In genomic region chr13:83820291-83820690, GRCm38 (mm10) we compare ENCODE assay signal across 19 mouse cellular contexts.
DNase-seq lines count a peak whose midpoint lies in the region; ATAC-seq lines count a peak whose summit lies in the region.
"Had no signal": no experiment of that assay in that cellular context is flagged by ENCODE, and none has a peak within 500 bp of the region (broad histone marks: within the 10 kb centered on the region; RNA-seq: fewer than 3 reads in every experiment).

No protein-coding gene starts in this region.

- H3K4me3 ChIP-seq in midbrain, embryonic 14.5 days (replicated peaks; ENCODE audit: low read depth, low read length): no peak overlapping the region
- H3K4me3 ChIP-seq in midbrain, embryonic 10.5 days: no peak overlapping the region
- H3K4me3 ChIP-seq in forebrain, embryonic 16.5 days (replicated peaks; ENCODE audit: low read length): no peak overlapping the region
- no peak overlapping the region for H3K4me3 ChIP-seq in neural tube, embryonic 14.5 days (ENCODE audit: low read depth, low read length)
- H3K4me3 ChIP-seq: embryonic facial prominence, embryonic 12.5 days; gastrocnemius, adult 2 months; hindbrain, embryonic 12.5 days had no signal

- DNase-seq in cerebellum, postnatal 10 days: peak; percentile 15 to 21
- no peak for DNase-seq in cerebellum, adult 18-20 months
- peak; percentile 7 for DNase-seq in midbrain, embryonic 14.5 days
- DNase-seq in midbrain, embryonic 10.5 days (ENCODE audit: low spot score): no peak
- no peak for DNase-seq in adrenal gland, postnatal 36 days
- DNase-seq: adrenal gland, adult 2 months; cerebellum, adult 2 months; gastrocnemius, adult 2 months; kidney, adult 8-10 months; kidney, postnatal 36 days; spleen, adult 18-20 months; thymus, adult 18-20 months had no signal

- H3K36me3 ChIP-seq in midbrain, embryonic 14.5 days (ENCODE audit: control insufficient read depth, insufficient read depth, low read length): no peaks in the 10 kb centered on the region
- H3K36me3 ChIP-seq in midbrain, embryonic 10.5 days: no peaks in the 10 kb centered on the region
- H3K36me3 ChIP-seq in forebrain, embryonic 16.5 days (ENCODE audit: control insufficient read depth, insufficient read depth): no peaks in the 10 kb centered on the region
- no peaks in the 10 kb centered on the region for H3K36me3 ChIP-seq in neural tube, embryonic 14.5 days (ENCODE audit: control insufficient read depth, insufficient read depth, low read length)
- H3K36me3 ChIP-seq: embryonic facial prominence, embryonic 12.5 days; hindbrain, embryonic 12.5 days had no signal

- H3K9me3 ChIP-seq in midbrain, embryonic 14.5 days (ENCODE audit: control insufficient read depth, low read length): no peaks in the 10 kb centered on the region
- H3K9me3 ChIP-seq in midbrain, embryonic 10.5 days (replicated peaks): no peaks in the 10 kb centered on the region
- no peaks in the 10 kb centered on the region for H3K9me3 ChIP-seq in forebrain, embryonic 16.5 days (ENCODE audit: control insufficient read depth, low read length)
- no peaks in the 10 kb centered on the region for H3K9me3 ChIP-seq in neural tube, embryonic 14.5 days (ENCODE audit: control insufficient read depth, low read length)
- H3K9me3 ChIP-seq: embryonic facial prominence, embryonic 12.5 days; hindbrain, embryonic 12.5 days had no signal

- no peaks in the 10 kb centered on the region for H3K27me3 ChIP-seq in midbrain, embryonic 14.5 days (ENCODE audit: control insufficient read depth, insufficient read depth, low read length)
- H3K27me3 ChIP-seq in midbrain, embryonic 10.5 days (ENCODE audit: low read depth, poor library complexity, severe bottlenecking): no peaks in the 10 kb centered on the region
- no peaks in the 10 kb centered on the region for H3K27me3 ChIP-seq in forebrain, embryonic 16.5 days (replicated peaks; ENCODE audit: control insufficient read depth, insufficient read depth, low read length)
- H3K27me3 ChIP-seq in neural tube, embryonic 14.5 days (ENCODE audit: control insufficient read depth, insufficient read depth, low read length): no peaks in the 10 kb centered on the region
- H3K27me3 ChIP-seq: embryonic facial prominence, embryonic 12.5 days; hindbrain, embryonic 12.5 days had no signal

- ATAC-seq in midbrain, embryonic 14.5 days (ENCODE audit: low FRiP score, low TSS enrichment): no peak
- ATAC-seq in forebrain, embryonic 16.5 days: peak; percentile 43
- ATAC-seq in neural tube, embryonic 14.5 days (ENCODE audit: low read depth): peak; percentile 58
- no peak for ATAC-seq in erythroblast, adult 5-6 weeks (replicated peaks; ENCODE audit: low FRiP score, poor library complexity, severe bottlenecking)
- ATAC-seq: CD4-positive, CD25-positive, alpha-beta regulatory T cell, adult 4 months had no signal

- H3K4me1 ChIP-seq in midbrain, embryonic 14.5 days (ENCODE audit: control insufficient read depth, insufficient read depth, low read length): no peaks in the 10 kb centered on the region
- no peaks in the 10 kb centered on the region for H3K4me1 ChIP-seq in midbrain, embryonic 10.5 days
- peaks cover 4% of the 10 kb centered on the region; the same call in 1 of the 2 replicates for H3K4me1 ChIP-seq in forebrain, embryonic 16.5 days (replicated peaks; ENCODE audit: control insufficient read depth, insufficient read depth, low read length)
- H3K4me1 ChIP-seq in neural tube, embryonic 14.5 days (ENCODE audit: control insufficient read depth, insufficient read depth, low read length): no peaks in the 10 kb centered on the region
- H3K4me1 ChIP-seq: embryonic facial prominence, embryonic 12.5 days; hindbrain, embryonic 12.5 days had no signal

- H3K4me2 ChIP-seq in midbrain, embryonic 14.5 days (ENCODE audit: low read length): no peak overlapping the region
- H3K4me2 ChIP-seq in forebrain, embryonic 16.5 days (ENCODE audit: low read length): no peak overlapping the region
- no peak overlapping the region for H3K4me2 ChIP-seq in neural tube, embryonic 14.5 days (ENCODE audit: low read depth, low read length)
- H3K4me2 ChIP-seq: embryonic facial prominence, embryonic 12.5 days; hindbrain, embryonic 12.5 days; liver, embryonic 11.5 days had no signal

- WGBS in midbrain, embryonic 14.5 days: 60% methylated on average over 4 of the region's 4 CpGs
- WGBS in midbrain, embryonic 10.5 days: 78% methylated on average over 4 of the region's 4 CpGs
- 19% methylated on average over 4 of the region's 4 CpGs for WGBS in forebrain, embryonic 16.5 days
- 47% methylated on average over 4 of the region's 4 CpGs for WGBS in neural tube, embryonic 14.5 days

- H3K9ac ChIP-seq in midbrain, embryonic 14.5 days (replicated peaks; ENCODE audit: low read length): no peak overlapping the region
- no peak overlapping the region for H3K9ac ChIP-seq in forebrain, embryonic 16.5 days (replicated peaks; ENCODE audit: low read depth, low read length)
- H3K9ac ChIP-seq in neural tube, embryonic 14.5 days (replicated peaks; ENCODE audit: low read depth, low read length): no peak overlapping the region
- H3K9ac ChIP-seq: embryonic facial prominence, embryonic 12.5 days; hindbrain, embryonic 12.5 days had no signal

- no peak overlapping the region for H3K27ac ChIP-seq in midbrain, embryonic 14.5 days (replicated peaks; ENCODE audit: low read depth, low read length)
- H3K27ac ChIP-seq in midbrain, embryonic 10.5 days (replicated peaks): no peak overlapping the region
- H3K27ac ChIP-seq in forebrain, embryonic 16.5 days (ENCODE audit: low read length): no peak overlapping the region
- no peak overlapping the region for H3K27ac ChIP-seq in neural tube, embryonic 14.5 days (ENCODE audit: low read depth, low read length)
- H3K27ac ChIP-seq: embryonic facial prominence, embryonic 12.5 days; gastrocnemius, adult 2 months; hindbrain, embryonic 12.5 days had no signal

Comparison
In these comparisons a context has a peak if more than half of its experiments do, and no peak if none do; other contexts are left out.
1. DNase-seq: peak in cerebellum, postnatal 10 days (2 of 2) and midbrain, embryonic 14.5 days (single experiment); none in cerebellum, adult 18-20 months (0 of 2), midbrain, embryonic 10.5 days (single experiment) and adrenal gland, postnatal 36 days (0 of 2).
2. ATAC-seq: peak in forebrain, embryonic 16.5 days (single experiment) and neural tube, embryonic 14.5 days (single experiment); none in midbrain, embryonic 14.5 days (single experiment) and erythroblast, adult 5-6 weeks (single experiment).